Mouse (Mus musculus) MEL (cell line): ENCODE measurements around the gene Slc17a5.

Source experiments
- CHD1 ChIP-seq: IDR thresholded peaks from 2 replicates; pipeline ENCODE4 v1.6.1; 2012; ENCODE audit warnings: low read depth, mild to moderate bottlenecking, inconsistent platforms, low read length, improper control_type of control experiment
- CHD2 ChIP-seq: IDR thresholded peaks from 2 replicates; pipeline ENCODE4 v1.6.1; 2011; ENCODE audit warnings: low read length, improper control_type of control experiment
- CTCF ChIP-seq, 3 experiments: IDR thresholded peaks in 2 of 3; conservative IDR thresholded peaks in 1 of 3; 2 replicates each; pipeline ENCODE4 v1.5.1; 2011 to 2012; ENCODE audit warnings: low read length in 3 of 3, low read depth in 2 of 3, mild to moderate bottlenecking in 2 of 3, improper control_type of control experiment in 1 of 3, inconsistent platforms in 1 of 3, mixed read lengths in 1 of 3, moderate library complexity in 1 of 3; ENCODE audit not compliant: control insufficient read depth in 1 of 3, insufficient read depth in 1 of 3, poor library complexity in 1 of 3, severe bottlenecking in 1 of 3
- E2F4 ChIP-seq: IDR thresholded peaks from 2 replicates; pipeline ENCODE4 v1.6.1; 2011; ENCODE audit warnings: low read depth, low read length, improper control_type of control experiment, borderline replicate concordance
- GATA1 ChIP-seq: IDR thresholded peaks from 2 replicates; pipeline ENCODE4 v1.6.1; 2011; ENCODE audit warnings: low read depth, low read length, improper control_type of control experiment
- HCFC1 ChIP-seq: IDR thresholded peaks from 2 replicates; pipeline ENCODE4 v1.6.1; 2012; ENCODE audit warnings: low read depth, mild to moderate bottlenecking, inconsistent platforms, low read length, improper control_type of control experiment, moderate library complexity
- MYC ChIP-seq: IDR thresholded peaks from 2 replicates; pipeline ENCODE4 v1.6.1; 2011; ENCODE audit warnings: low read depth, mild to moderate bottlenecking, low read length, improper control_type of control experiment, moderate library complexity
- POLR2A ChIP-seq, 2 experiments: IDR thresholded peaks; 2 replicates each; pipeline ENCODE4 v1.6.1; 2011 to 2012; ENCODE audit warnings: low read length in 2 of 2, mild to moderate bottlenecking in 2 of 2, control low read depth in 1 of 2, improper control_type of control experiment in 1 of 2, low read depth in 1 of 2, moderate library complexity in 1 of 2; ENCODE audit not compliant: control insufficient read depth in 1 of 2, insufficient read depth in 1 of 2, poor library complexity in 1 of 2
- TAL1 ChIP-seq: IDR thresholded peaks from 2 replicates; pipeline ENCODE4 v1.6.1; 2012; ENCODE audit warnings: mild to moderate bottlenecking, inconsistent platforms, low read length, moderate library complexity, mixed read lengths
- USF1 ChIP-seq: IDR thresholded peaks from 2 replicates; pipeline ENCODE4 v1.6.1; 2014; ENCODE audit warnings: low read depth, mild to moderate bottlenecking, inconsistent platforms, low read length, improper control_type of control experiment, moderate library complexity
- ZMIZ1 ChIP-seq: IDR thresholded peaks from 2 replicates; pipeline ENCODE4 v1.6.1; 2012; ENCODE audit warnings: low read depth, mild to moderate bottlenecking, inconsistent platforms, low read length, improper control_type of control experiment, moderate library complexity
- ZNF384 ChIP-seq: IDR thresholded peaks from 2 replicates; pipeline ENCODE4 v1.6.1; 2012; ENCODE audit warnings: low read depth, mild to moderate bottlenecking, inconsistent platforms, low read length, improper control_type of control experiment

- TF ChIP-seq POLR2A (IDR thresholded peaks at IDR 0.05; ENCODE audit: control insufficient read depth in 1 of 2, insufficient read depth in 1 of 2, low read depth in 1 of 2, low read length in 2 of 2, poor library complexity in 1 of 2), result no peak
- no peak for TF ChIP-seq CTCF (IDR thresholded peaks at IDR 0.05 in 2 of 3, conservative IDR thresholded peaks at IDR 0.05 in 1 of 3; ENCODE audit: control insufficient read depth in 1 of 3, insufficient read depth in 1 of 3, low read depth in 2 of 3, low read length in 3 of 3, poor library complexity in 1 of 3, severe bottlenecking in 1 of 3)
- no peak for TF ChIP-seq GATA1
- no peak for TF ChIP-seq E2F4
- no peak for TF ChIP-seq TAL1
- no peak for TF ChIP-seq CHD2
- no peak for TF ChIP-seq HCFC1
- TF ChIP-seq ZMIZ1, result no peak
- TF ChIP-seq USF1, result no peak
- TF ChIP-seq MYC, result no peak
- TF ChIP-seq ZNF384, result no peak
- TF ChIP-seq CHD1, result no peak
Observed at GRCm38 (mm10) chr9:78504679-78505078, 83.2 kb downstream of the Slc17a5 start.
